Mouse (Mus musculus): ENCODE data around the gene Slc2a3. TPM values are rescaled to one million over a fixed set of nuclear protein-coding genes. Genes with fewer than 3 reads are reported as not detected.

The Slc2a3 gene
- 9.4 and 13.4 TPM in 2 replicates for total RNA-seq (2015; ENCODE audit: low replicate concordance)
- 9.4 and 10.8 TPM in 2 replicates for total RNA-seq (2017; ENCODE audit: low replicate concordance)

- peak; percentile 76 for ATAC-seq (replicated peaks; ENCODE audit: low FRiP score, poor library complexity, severe bottlenecking)
These were observed at the start of gene Slc2a3 for GRCm38 (mm10) chr6:122801301-122801800. Slc2a3 (minus strand) TSS chr6:122801640.

- no peak for ATAC-seq (replicated peaks; ENCODE audit: low FRiP score, poor library complexity, severe bottlenecking)
These were observed 42.3 kb upstream of the Slc2a3 start for GRCm38 (mm10) chr6:122843759-122844158.

- no peak for ATAC-seq (replicated peaks; ENCODE audit: low FRiP score, poor library complexity, severe bottlenecking)
These were observed 36.1 kb upstream of the Slc2a3 start for GRCm38 (mm10) chr6:122837539-122837938.

GRCm38 (mm10) chr6:122836974-122837373 lies 35.5 kb upstream of the Slc2a3 start:
- no peak for ATAC-seq (replicated peaks; ENCODE audit: low FRiP score, poor library complexity, severe bottlenecking)

- peak; percentile 86 for ATAC-seq (replicated peaks; ENCODE audit: low FRiP score, poor library complexity, severe bottlenecking)
These were observed 32.9 kb upstream of the Slc2a3 start for GRCm38 (mm10) chr6:122834365-122834764.

GRCm38 (mm10) chr6:122832880-122833279 lies 31.4 kb upstream of the Slc2a3 start:
- no peak for ATAC-seq (replicated peaks; ENCODE audit: low FRiP score, poor library complexity, severe bottlenecking)

- peak; percentile 72 for ATAC-seq (replicated peaks; ENCODE audit: low FRiP score, poor library complexity, severe bottlenecking)
These were observed 26.6 kb upstream of the Slc2a3 start for GRCm38 (mm10) chr6:122828086-122828485.

- peak; percentile 92 for ATAC-seq (replicated peaks; ENCODE audit: low FRiP score, poor library complexity, severe bottlenecking)
These were observed 24.7 kb upstream of the Slc2a3 start for GRCm38 (mm10) chr6:122825923-122826742.

- no peak for ATAC-seq (replicated peaks; ENCODE audit: low FRiP score, poor library complexity, severe bottlenecking)
These were observed 23.7 kb upstream of the Slc2a3 start for GRCm38 (mm10) chr6:122825166-122825565.

GRCm38 (mm10) chr6:122824086-122824485 lies 22.6 kb upstream of the Slc2a3 start:
- ATAC-seq (replicated peaks; ENCODE audit: low FRiP score, poor library complexity, severe bottlenecking): no peak

- no peak for ATAC-seq (replicated peaks; ENCODE audit: low FRiP score, poor library complexity, severe bottlenecking)
These were observed 20.4 kb upstream of the Slc2a3 start for GRCm38 (mm10) chr6:122821822-122822221.

- ATAC-seq (replicated peaks; ENCODE audit: low FRiP score, poor library complexity, severe bottlenecking): no peak
These were observed 19.6 kb upstream of the Slc2a3 start for GRCm38 (mm10) chr6:122820799-122821650.

- ATAC-seq (replicated peaks; ENCODE audit: low FRiP score, poor library complexity, severe bottlenecking): peak; percentile 33
These were observed 18.8 kb upstream of the Slc2a3 start for GRCm38 (mm10) chr6:122820071-122820798.

GRCm38 (mm10) chr6:122819306-122820070 lies 18.0 kb upstream of the Slc2a3 start, which contains the start of gene Foxj2:
Foxj2 (plus strand) TSS chr6:122819914.
- ATAC-seq (replicated peaks; ENCODE audit: low FRiP score, poor library complexity, severe bottlenecking): peak; percentile 85

- no peak for ATAC-seq (replicated peaks; ENCODE audit: low FRiP score, poor library complexity, severe bottlenecking)
These were observed 12.2 kb upstream of the Slc2a3 start for GRCm38 (mm10) chr6:122813640-122814039.

GRCm38 (mm10) chr6:122812716-122813115 lies 11.3 kb upstream of the Slc2a3 start:
- ATAC-seq (replicated peaks; ENCODE audit: low FRiP score, poor library complexity, severe bottlenecking): no peak

- peak; percentile 67 for ATAC-seq (replicated peaks; ENCODE audit: low FRiP score, poor library complexity, severe bottlenecking)
These were observed 10.5 kb upstream of the Slc2a3 start for GRCm38 (mm10) chr6:122811771-122812600.

GRCm38 (mm10) chr6:122811280-122811652 lies 9.8 kb upstream of the Slc2a3 start:
- ATAC-seq (replicated peaks; ENCODE audit: low FRiP score, poor library complexity, severe bottlenecking): peak; percentile 82
